Mouse (Mus musculus) stomach, embryonic 15.5 days (tissue): Measurements from ENCODE around the gene Cux2. TPM values are rescaled to one million over a fixed set of nuclear protein-coding genes. Genes with fewer than 3 reads are reported as not detected.

ENCODE experiments used
- ATAC-seq: fragments of 200-750 bp; cut with Nextera tagmentation; 2 replicates; pipeline ENCODE4 v1.8.0; 2017; ENCODE audit warnings: low read depth, moderate number of reproducible peaks, moderate TSS enrichment; ENCODE audit not compliant: insufficient read depth, low FRiP score
- H3K27ac ChIP-seq: fragments of 300-500 bp; sonication (generic); 2 replicates; pipeline ENCODE4 v1.5.1; 2015; ENCODE audit warnings: mild to moderate bottlenecking, inconsistent platforms
- H3K27me3 ChIP-seq: fragments of 300-500 bp; sonication (generic); replicated peaks from 2 replicates; pipeline ENCODE4 v1.6.1; 2015; ENCODE audit warnings: inconsistent platforms
- H3K36me3 ChIP-seq: fragments of 300-500 bp; sonication (generic); 2 replicates; pipeline ENCODE4 v1.6.1; 2015; ENCODE audit warnings: inconsistent platforms
- H3K4me1 ChIP-seq: fragments of 300-500 bp; sonication (generic); 2 replicates; pipeline ENCODE4 v1.6.1; 2015; ENCODE audit warnings: inconsistent platforms
- H3K4me2 ChIP-seq: fragments of 300-500 bp; sonication (generic); 2 replicates; pipeline ENCODE4 v1.6.1; 2015; ENCODE audit warnings: mild to moderate bottlenecking, inconsistent platforms
- H3K4me3 ChIP-seq: fragments of 300-500 bp; sonication (generic); replicated peaks from 2 replicates; pipeline ENCODE4 v1.5.1; 2015; ENCODE audit warnings: inconsistent platforms
- H3K9ac ChIP-seq: fragments of 300-500 bp; sonication (generic); 2 replicates; pipeline ENCODE4 v1.6.1; 2015; ENCODE audit warnings: inconsistent platforms
- H3K9me3 ChIP-seq: fragments of 300-500 bp; sonication (generic); 2 replicates; pipeline ENCODE4 v1.6.1; 2016; ENCODE audit warnings: inconsistent platforms
- WGBS: fragments of 180-500 bp; shearing (Covaris S2); methylation state at CpG from one replicate; pipeline ENCODE4 v1.1.7; 2015; 5-methylcytosine and 5-hydroxymethylcytosine counted together
- polyA plus RNA-seq: library from polyadenylated mRNA; unstranded; fragments of >200 nt; fragmentation: Nextera tagmentation; extraction: Ambion mirVana; gene quantifications from 2 replicates; pipeline ENCODE4 v1.2.1, GENCODE M21; 2015

The Cux2 gene
- polyA plus RNA-seq, 1 experiment from 2014 or later = 6.2 TPM

GRCm38 (mm10) chr5:121904799-121905198 lies 145.1 kb downstream of the Cux2 start:
- H3K4me2 ChIP-seq = no peak overlapping the region
- no peaks in the 10 kb centered on the region for H3K27me3 ChIP-seq
- H3K36me3 ChIP-seq = no peaks in the 10 kb centered on the region
- no peak overlapping the region for H3K27ac ChIP-seq
- no peaks in the 10 kb centered on the region for H3K4me1 ChIP-seq
- H3K9me3 ChIP-seq = no peaks in the 10 kb centered on the region
- no peak for ATAC-seq
- no peak overlapping the region for H3K4me3 ChIP-seq
- 85% methylated on average over 14 of the region's 14 CpGs for WGBS
- H3K9ac ChIP-seq = no peak overlapping the region

GRCm38 (mm10) chr5:121902809-121903745 lies 146.8 kb downstream of the Cux2 start:
- WGBS = 59% methylated on average over 23 of the region's 23 CpGs
- H3K4me1 ChIP-seq = no peaks in the 10 kb centered on the region
- no peak overlapping the region for H3K4me3 ChIP-seq
- no peaks in the 10 kb centered on the region for H3K36me3 ChIP-seq
- H3K27me3 ChIP-seq = no peaks in the 10 kb centered on the region
- H3K27ac ChIP-seq = no peak overlapping the region
- H3K9me3 ChIP-seq = no peaks in the 10 kb centered on the region
- no peak for ATAC-seq
- no peak overlapping the region for H3K4me2 ChIP-seq
- H3K9ac ChIP-seq = no peak overlapping the region

- Histone ChIP-seq H3K9me3 (no peaks in the 10 kb centered on the region), H3K36me3 (no peaks in the 10 kb centered on the region), H3K9ac (no peak overlapping the region), H3K27me3 (no peaks in the 10 kb centered on the region), H3K4me3 (no peak overlapping the region), H3K4me1 (no peaks in the 10 kb centered on the region; the same call in 1 of the 2 replicates), H3K4me2 (no peak overlapping the region), H3K27ac (no peak overlapping the region)
- 46% methylated on average over 24 of the region's 24 CpGs for WGBS
- no peak for ATAC-seq
Measured at GRCm38 (mm10) chr5:121895117-121895756, 154.7 kb downstream of the Cux2 start.

GRCm38 (mm10) chr5:121894647-121895046 lies 155.3 kb downstream of the Cux2 start:
- 65% methylated on average over 10 of the region's 10 CpGs for WGBS
- no peak for ATAC-seq

GRCm38 (mm10) chr5:121893581-121893980 lies 156.3 kb downstream of the Cux2 start:
- H3K36me3 ChIP-seq = no peaks in the 10 kb centered on the region
- ATAC-seq = no peak
- no peak overlapping the region for H3K27ac ChIP-seq
- no peaks in the 10 kb centered on the region; the same call in 1 of the 2 replicates for H3K4me1 ChIP-seq
- WGBS = 34% methylated on average over 3 of the region's 3 CpGs
- no peaks in the 10 kb centered on the region for H3K27me3 ChIP-seq
- H3K9me3 ChIP-seq = no peaks in the 10 kb centered on the region
- H3K9ac ChIP-seq = no peak overlapping the region
- no peak overlapping the region for H3K4me2 ChIP-seq
- no peak overlapping the region for H3K4me3 ChIP-seq

More at GRCm38 (mm10) chr5:121894647-121895046, 155.3 kb downstream of the Cux2 start:
- Histone ChIP-seq H3K4me1 (no peaks in the 10 kb centered on the region; the same call in 1 of the 2 replicates), H3K9me3 (no peaks in the 10 kb centered on the region), H3K27me3 (no peaks in the 10 kb centered on the region), H3K4me3 (no peak overlapping the region), H3K9ac (no peak overlapping the region), H3K4me2 (no peak overlapping the region), H3K27ac (no peak overlapping the region), H3K36me3 (no peaks in the 10 kb centered on the region)

GRCm38 (mm10) chr5:121892281-121892680 lies 157.6 kb downstream of the Cux2 start:
- H3K27me3 ChIP-seq = no peaks in the 10 kb centered on the region
- 82% methylated on average over 14 of the region's 14 CpGs for WGBS
- H3K4me1 ChIP-seq = no peaks in the 10 kb centered on the region; the same call in 1 of the 2 replicates
- H3K27ac ChIP-seq = no peak overlapping the region
- no peak overlapping the region for H3K9ac ChIP-seq
- H3K9me3 ChIP-seq = no peaks in the 10 kb centered on the region
- H3K4me3 ChIP-seq = no peak overlapping the region
- H3K36me3 ChIP-seq = no peaks in the 10 kb centered on the region
- no peak overlapping the region for H3K4me2 ChIP-seq
- no peak for ATAC-seq

- 90% methylated on average over 7 of the region's 7 CpGs for WGBS
Measured at GRCm38 (mm10) chr5:121890925-121891324, 159.0 kb downstream of the Cux2 start.

GRCm38 (mm10) chr5:121889819-121890362 lies 160.0 kb downstream of the Cux2 start:
- Histone ChIP-seq H3K4me2 (no peak overlapping the region), H3K36me3 (no peaks in the 10 kb centered on the region), H3K27me3 (no peaks in the 10 kb centered on the region), H3K9me3 (no peaks in the 10 kb centered on the region), H3K9ac (no peak overlapping the region), H3K4me3 (no peak overlapping the region), H3K4me1 (no peaks in the 10 kb centered on the region), H3K27ac (no peak overlapping the region)
- no peak for ATAC-seq
- 58% methylated on average over 9 of the region's 9 CpGs for WGBS

More at GRCm38 (mm10) chr5:121890925-121891324, 159.0 kb downstream of the Cux2 start:
- Histone ChIP-seq H3K27me3 (no peaks in the 10 kb centered on the region), H3K4me2 (no peak overlapping the region), H3K9me3 (no peaks in the 10 kb centered on the region), H3K27ac (no peak overlapping the region), H3K4me3 (no peak overlapping the region), H3K36me3 (no peaks in the 10 kb centered on the region), H3K4me1 (no peaks in the 10 kb centered on the region; the same call in 1 of the 2 replicates), H3K9ac (no peak overlapping the region)
- no peak for ATAC-seq

- no peaks in the 10 kb centered on the region for H3K27me3 ChIP-seq
- H3K9me3 ChIP-seq = no peaks in the 10 kb centered on the region
- H3K27ac ChIP-seq = no peak overlapping the region
- WGBS = 59% methylated on average over 13 of the region's 13 CpGs
- no peaks in the 10 kb centered on the region for H3K36me3 ChIP-seq
- no peak overlapping the region for H3K4me3 ChIP-seq
- no peak overlapping the region for H3K4me2 ChIP-seq
- no peaks in the 10 kb centered on the region for H3K4me1 ChIP-seq
- ATAC-seq = no peak
- no peak overlapping the region for H3K9ac ChIP-seq
Measured at GRCm38 (mm10) chr5:121889375-121889774, 160.5 kb downstream of the Cux2 start.

GRCm38 (mm10) chr5:121883356-121883755 lies 166.5 kb downstream of the Cux2 start:
- Histone ChIP-seq H3K27ac (no peak overlapping the region), H3K4me2 (no peak overlapping the region), H3K27me3 (no peaks in the 10 kb centered on the region), H3K4me1 (no peaks in the 10 kb centered on the region), H3K4me3 (no peak overlapping the region), H3K9me3 (no peaks in the 10 kb centered on the region), H3K36me3 (no peaks in the 10 kb centered on the region), H3K9ac (no peak overlapping the region)
- 74% methylated on average over 8 of the region's 8 CpGs for WGBS
- ATAC-seq = no peak

GRCm38 (mm10) chr5:121879211-121879610 lies 170.7 kb downstream of the Cux2 start:
- H3K9me3 ChIP-seq = no peaks in the 10 kb centered on the region
- H3K4me2 ChIP-seq = no peak overlapping the region

GRCm38 (mm10) chr5:121878703-121879102 lies 171.2 kb downstream of the Cux2 start:
- no peaks in the 10 kb centered on the region for H3K9me3 ChIP-seq
- H3K4me2 ChIP-seq = no peak overlapping the region
- H3K36me3 ChIP-seq = no peaks in the 10 kb centered on the region
- H3K27me3 ChIP-seq = no peaks in the 10 kb centered on the region
- H3K27ac ChIP-seq = no peak overlapping the region
- no peaks in the 10 kb centered on the region for H3K4me1 ChIP-seq
- ATAC-seq = no peak
- no peak overlapping the region for H3K9ac ChIP-seq
- WGBS = 82% methylated on average over 17 of the region's 17 CpGs
- H3K4me3 ChIP-seq = no peak overlapping the region

More at GRCm38 (mm10) chr5:121879211-121879610, 170.7 kb downstream of the Cux2 start:
- 66% methylated on average over 6 of the region's 6 CpGs for WGBS
- H3K27ac ChIP-seq = no peak overlapping the region
- no peak for ATAC-seq
- H3K9ac ChIP-seq = no peak overlapping the region
- H3K4me3 ChIP-seq = no peak overlapping the region
- no peaks in the 10 kb centered on the region for H3K36me3 ChIP-seq
- no peaks in the 10 kb centered on the region for H3K27me3 ChIP-seq
- H3K4me1 ChIP-seq = no peaks in the 10 kb centered on the region
